Mouse (Mus musculus): ENCODE results near the gene Clec2h. TPM values are rescaled to one million over a fixed set of nuclear protein-coding genes. Genes with fewer than 3 reads are reported as not detected.
"Not testable (repeated sequence)": the region's sequence is repeated elsewhere in the genome, so short reads cannot be mapped to it uniquely, and the experiment has no call there.

Gene Clec2h
- polyA plus RNA-seq, 1 experiment = 0.34 TPM

DNA sequence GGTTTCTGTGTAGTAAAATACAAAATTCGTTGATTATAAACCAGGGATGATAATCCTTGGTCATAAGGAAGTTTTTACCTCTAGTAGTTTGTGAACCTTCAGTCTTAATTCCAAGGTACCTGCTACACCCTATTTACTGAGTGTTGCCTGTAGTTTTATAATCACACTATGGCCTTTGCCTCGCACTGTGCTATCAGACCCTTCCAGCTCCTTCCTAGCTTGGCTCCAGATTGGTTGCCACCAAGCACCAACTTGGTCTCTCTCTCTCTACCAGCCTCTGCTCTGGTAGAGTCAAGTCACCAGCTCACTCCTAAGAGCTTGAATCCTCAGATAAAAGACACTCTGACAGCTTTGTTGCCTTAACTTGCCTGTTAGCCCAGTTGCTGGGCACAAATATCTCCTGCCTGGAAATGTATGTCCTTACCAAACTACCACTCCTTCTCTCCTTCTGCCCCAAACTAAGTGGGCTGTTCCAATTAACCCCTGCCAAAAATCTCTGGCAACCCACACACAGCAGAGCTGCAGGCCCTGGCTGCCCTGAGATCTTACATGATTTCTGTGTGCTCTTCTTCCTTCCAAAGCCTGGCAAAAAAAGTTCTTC is 21.0 kb upstream of the Clec2h start:
- TF ChIP-seq POLR2A (IDR thresholded peaks at IDR 0.05; ENCODE audit: borderline replicate concordance, insufficient read depth, low read length) (no peak), CTCF (IDR thresholded peaks at IDR 0.05; ENCODE audit: borderline replicate concordance, insufficient read depth, low read depth, low read length) (no peak)
- H3K4me1 ChIP-seq (ENCODE audit: control insufficient read depth, insufficient read depth, low read length) = no peaks in the 10 kb centered on the region
- no peak overlapping the region for H3K4me3 ChIP-seq (replicated peaks; ENCODE audit: insufficient read depth, low read depth, low read length)
- H3K27ac ChIP-seq (ENCODE audit: insufficient read depth, low read length) = no peak overlapping the region
- DNase-seq = no peak
- 80% methylated on average over 2 of the region's 2 CpGs for WGBS
- H3K27me3 ChIP-seq (ENCODE audit: control insufficient read depth, insufficient read depth, low read length) = no peaks in the 10 kb centered on the region

DNA sequence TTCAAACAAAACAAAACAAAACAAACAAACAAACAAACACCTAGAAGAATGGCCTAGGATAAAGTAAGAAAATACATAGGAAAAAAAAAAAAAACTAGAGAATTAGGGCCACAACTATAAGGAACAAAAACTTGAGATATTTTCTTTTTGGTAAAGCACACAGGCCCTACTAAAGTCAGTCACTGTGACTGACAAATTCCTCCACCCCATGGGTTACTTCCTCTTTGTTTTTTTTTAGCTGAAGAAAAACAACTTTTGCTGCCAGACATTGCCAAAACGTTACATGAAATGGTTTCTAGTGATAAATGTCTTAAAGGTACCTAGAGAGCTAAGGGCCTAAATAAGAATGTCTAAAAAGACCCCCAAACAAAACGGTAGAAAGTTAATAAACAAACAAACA is 18.2 kb upstream of the Clec2h start:
- Histone ChIP-seq H3K27me3 (ENCODE audit: control insufficient read depth, insufficient read depth, low read length) (no peaks in the 10 kb centered on the region), H3K27ac (ENCODE audit: insufficient read depth, low read length) (no peak overlapping the region), H3K4me1 (ENCODE audit: control insufficient read depth, insufficient read depth, low read length) (no peaks in the 10 kb centered on the region), H3K4me3 (replicated peaks; ENCODE audit: insufficient read depth, low read depth, low read length) (no peak overlapping the region)
- TF ChIP-seq CTCF (IDR thresholded peaks at IDR 0.05; ENCODE audit: borderline replicate concordance, insufficient read depth, low read depth, low read length) (no peak), POLR2A (IDR thresholded peaks at IDR 0.05; ENCODE audit: borderline replicate concordance, insufficient read depth, low read length) (no peak)
- WGBS = 66% methylated on average over 2 of the region's 2 CpGs
- no peak for DNase-seq

DNA sequence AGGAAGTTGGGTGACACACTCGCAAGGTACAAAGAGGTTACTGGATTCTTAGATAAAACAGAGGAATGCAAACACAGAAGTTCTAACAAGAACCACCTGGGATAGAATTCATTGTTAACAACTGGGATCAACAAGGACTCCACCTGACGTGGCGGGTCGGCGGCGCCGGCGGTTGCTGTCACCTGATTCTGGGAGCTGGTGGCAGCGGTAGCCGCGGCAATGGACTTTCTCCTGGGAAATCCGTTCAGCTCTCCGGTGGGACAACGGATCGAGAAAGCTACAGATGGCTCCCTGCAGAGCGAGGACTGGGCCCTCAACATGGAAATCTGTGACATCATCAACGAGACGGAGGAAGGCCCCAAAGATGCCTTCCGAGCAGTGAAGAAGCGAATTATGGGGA is 17.5 kb upstream of the Clec2h start:
- H3K4me1 ChIP-seq (ENCODE audit: control insufficient read depth, insufficient read depth, low read length); DNase-seq; H3K4me3 ChIP-seq (replicated peaks; ENCODE audit: insufficient read depth, low read depth, low read length); H3K27me3 ChIP-seq (ENCODE audit: control insufficient read depth, insufficient read depth, low read length); H3K27ac ChIP-seq (ENCODE audit: insufficient read depth, low read length): not testable (repeated sequence)
- 96% methylated on average over 20 of the region's 20 CpGs for WGBS

DNA sequence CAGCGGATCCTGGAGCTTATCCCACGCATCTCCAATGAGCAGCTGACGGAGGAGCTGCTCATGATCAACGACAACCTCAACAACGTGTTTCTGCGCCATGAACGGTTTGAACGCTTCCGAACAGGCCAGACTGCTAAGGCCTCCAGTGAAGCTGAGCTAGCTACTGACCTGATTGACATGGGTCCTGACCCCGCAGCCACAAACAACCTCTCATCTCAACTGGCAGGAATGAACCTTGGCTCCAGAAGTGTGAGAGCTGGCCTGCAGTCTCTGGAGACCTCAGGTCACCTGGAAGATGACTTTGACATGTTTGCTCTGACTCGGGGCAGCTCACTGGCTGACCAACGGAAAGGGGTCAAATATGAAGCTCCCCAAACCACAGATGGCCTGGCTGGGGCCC is 16.5 kb upstream of the Clec2h start:
- WGBS = 85% methylated on average over 12 of the region's 12 CpGs
- H3K27ac ChIP-seq (ENCODE audit: insufficient read depth, low read length); H3K4me1 ChIP-seq (ENCODE audit: control insufficient read depth, insufficient read depth, low read length); DNase-seq; H3K4me3 ChIP-seq (replicated peaks; ENCODE audit: insufficient read depth, low read depth, low read length); H3K27me3 ChIP-seq (ENCODE audit: control insufficient read depth, insufficient read depth, low read length): not testable (repeated sequence)

DNA sequence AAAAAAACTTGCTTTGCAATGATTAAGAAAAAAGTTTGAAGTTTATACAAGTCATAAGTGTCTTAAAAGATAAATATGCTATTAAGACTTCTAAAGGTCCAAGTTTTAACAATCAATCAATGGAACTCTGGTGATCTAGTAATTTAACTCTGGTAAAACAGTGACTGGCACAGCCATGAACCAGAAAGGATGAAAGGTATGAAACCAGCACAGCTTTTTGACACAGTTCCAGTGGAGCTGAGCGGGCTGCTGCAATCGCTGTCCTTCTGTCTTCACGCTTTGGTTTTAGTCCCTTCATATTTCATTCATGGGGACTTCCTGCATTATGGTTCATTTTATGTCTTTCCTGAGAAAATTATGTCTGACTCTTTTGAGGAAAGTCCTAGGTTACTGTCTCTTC is 12.5 kb upstream of the Clec2h start:
- Histone ChIP-seq H3K27me3 (ENCODE audit: control insufficient read depth, insufficient read depth, low read length) (no peaks in the 10 kb centered on the region), H3K4me3 (replicated peaks; ENCODE audit: insufficient read depth, low read depth, low read length) (no peak overlapping the region), H3K27ac (ENCODE audit: insufficient read depth, low read length) (no peak overlapping the region), H3K4me1 (ENCODE audit: control insufficient read depth, insufficient read depth, low read length) (no peaks in the 10 kb centered on the region)
- DNase-seq = no peak
- 47% methylated on average over 3 of the region's 3 CpGs for WGBS
- TF ChIP-seq POLR2A (IDR thresholded peaks at IDR 0.05; ENCODE audit: borderline replicate concordance, insufficient read depth, low read length) (no peak), CTCF (IDR thresholded peaks at IDR 0.05; ENCODE audit: borderline replicate concordance, insufficient read depth, low read depth, low read length) (no peak)

DNA sequence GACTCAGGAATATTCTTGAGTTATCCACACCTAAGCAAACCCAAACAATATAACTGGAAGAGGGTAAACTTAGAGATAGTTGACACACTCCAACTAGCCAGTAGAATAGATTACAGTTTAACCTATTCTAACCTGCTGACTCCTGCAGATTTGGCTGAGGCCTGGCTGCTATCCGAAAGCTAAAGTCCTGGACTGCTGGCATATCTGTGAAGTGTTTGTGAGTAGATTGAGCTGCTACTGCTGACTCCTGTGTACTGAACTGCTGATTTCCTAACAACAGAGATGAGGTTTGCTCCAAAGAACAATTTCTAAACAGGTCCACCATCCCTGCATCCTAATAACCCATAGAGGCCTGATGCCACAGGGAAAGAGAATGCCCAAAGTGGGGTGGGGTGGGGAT is 12.0 kb upstream of the Clec2h start:
- TF ChIP-seq CTCF (IDR thresholded peaks at IDR 0.05; ENCODE audit: borderline replicate concordance, insufficient read depth, low read depth, low read length) = no peak
- no peak for TF ChIP-seq POLR2A (IDR thresholded peaks at IDR 0.05; ENCODE audit: borderline replicate concordance, insufficient read depth, low read length)
- no peak overlapping the region for H3K4me3 ChIP-seq (replicated peaks; ENCODE audit: insufficient read depth, low read depth, low read length)
- WGBS = 89% methylated on average over 1 of the region's 1 CpGs
- no peak for DNase-seq
- no peaks in the 10 kb centered on the region for H3K4me1 ChIP-seq (ENCODE audit: control insufficient read depth, insufficient read depth, low read length)
- H3K27ac ChIP-seq (ENCODE audit: insufficient read depth, low read length) = no peak overlapping the region
- H3K27me3 ChIP-seq (ENCODE audit: control insufficient read depth, insufficient read depth, low read length) = no peaks in the 10 kb centered on the region

DNA sequence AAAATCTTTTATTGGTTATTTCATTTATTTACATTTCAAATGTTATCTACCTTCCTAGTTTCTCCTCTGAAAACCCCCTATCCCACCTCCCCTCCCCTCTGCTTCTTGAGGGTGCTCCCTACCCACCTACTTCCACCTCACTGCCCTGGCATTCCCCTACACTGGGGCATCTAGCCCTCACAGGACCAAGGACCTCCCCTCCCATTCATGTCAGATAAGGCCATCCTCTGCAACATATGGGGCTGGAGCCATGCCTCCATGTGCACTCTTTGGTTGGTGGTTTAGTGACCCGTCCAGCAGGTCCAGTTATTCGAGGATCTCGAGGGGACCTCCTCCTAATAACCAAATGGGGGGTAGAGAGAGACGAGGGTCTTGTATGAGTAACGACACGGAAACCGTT is 11.4 kb upstream of the Clec2h start:
- not testable (repeated sequence) for DNase-seq; H3K4me1 ChIP-seq (ENCODE audit: control insufficient read depth, insufficient read depth, low read length); H3K4me3 ChIP-seq (replicated peaks; ENCODE audit: insufficient read depth, low read depth, low read length); H3K27ac ChIP-seq (ENCODE audit: insufficient read depth, low read length); H3K27me3 ChIP-seq (ENCODE audit: control insufficient read depth, insufficient read depth, low read length)
- 83% methylated on average over 7 of the region's 7 CpGs for WGBS

DNA sequence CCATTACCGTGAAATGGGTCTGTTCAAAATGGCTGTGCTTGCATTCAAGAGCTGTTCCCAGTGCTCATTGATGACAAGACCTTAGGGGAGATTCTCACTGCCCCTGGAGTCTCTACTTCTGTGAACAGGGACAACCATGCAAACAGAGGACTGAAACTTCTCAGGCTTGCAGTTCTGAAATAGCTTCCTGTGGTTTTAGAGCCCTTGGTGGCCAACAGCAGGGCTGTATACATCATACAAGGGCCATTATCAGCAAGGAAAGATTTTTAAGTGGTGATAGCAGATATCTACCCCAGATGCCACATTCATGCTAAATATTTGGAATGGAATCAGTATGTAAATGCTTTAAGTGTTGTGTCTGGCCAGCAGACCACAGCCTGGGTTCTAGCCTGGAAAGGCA is 9.2 kb upstream of the Clec2h start:
- WGBS = 94% methylated on average over 1 of the region's 1 CpGs
- no peak for TF ChIP-seq CTCF (IDR thresholded peaks at IDR 0.05; ENCODE audit: borderline replicate concordance, insufficient read depth, low read depth, low read length)
- TF ChIP-seq POLR2A (IDR thresholded peaks at IDR 0.05; ENCODE audit: borderline replicate concordance, insufficient read depth, low read length) = no peak
- no peak overlapping the region for H3K27ac ChIP-seq (ENCODE audit: insufficient read depth, low read length)
- DNase-seq = no peak
- H3K27me3 ChIP-seq (ENCODE audit: control insufficient read depth, insufficient read depth, low read length) = no peaks in the 10 kb centered on the region
- no peaks in the 10 kb centered on the region for H3K4me1 ChIP-seq (ENCODE audit: control insufficient read depth, insufficient read depth, low read length)
- H3K4me3 ChIP-seq (replicated peaks; ENCODE audit: insufficient read depth, low read depth, low read length) = no peak overlapping the region

DNA sequence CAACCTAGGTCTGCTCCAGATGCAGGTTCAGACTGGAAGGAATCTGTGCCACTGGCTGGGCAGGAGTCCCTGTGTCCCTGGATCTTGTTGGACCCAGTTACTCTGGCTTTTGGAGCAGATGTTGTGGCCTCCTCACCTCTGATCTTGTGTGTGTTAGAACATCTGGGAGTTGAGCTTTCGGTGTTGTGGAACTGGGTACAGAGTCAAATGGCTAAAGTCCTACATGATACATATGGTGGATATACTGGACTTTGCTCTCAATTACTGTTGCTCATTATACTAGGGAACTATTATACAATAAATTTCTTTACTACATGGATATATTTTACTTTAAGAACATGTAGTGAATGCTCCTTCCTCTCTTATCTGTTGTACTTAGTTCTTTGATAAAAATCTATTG is 936 bp upstream of the Clec2h start:
- DNase-seq = no peak
- Histone ChIP-seq H3K27me3 (ENCODE audit: control insufficient read depth, insufficient read depth, low read length) (no peaks in the 10 kb centered on the region), H3K27ac (ENCODE audit: insufficient read depth, low read length) (no peak overlapping the region), H3K4me1 (ENCODE audit: control insufficient read depth, insufficient read depth, low read length) (no peaks in the 10 kb centered on the region), H3K4me3 (replicated peaks; ENCODE audit: insufficient read depth, low read depth, low read length) (no peak overlapping the region)
- TF ChIP-seq POLR2A (IDR thresholded peaks at IDR 0.05; ENCODE audit: borderline replicate concordance, insufficient read depth, low read length) (no peak), CTCF (IDR thresholded peaks at IDR 0.05; ENCODE audit: borderline replicate concordance, insufficient read depth, low read depth, low read length) (no peak)
- WGBS = 94% methylated on average over 1 of the region's 1 CpGs
